Mouse (Mus musculus) bone marrow macrophage, adult 2 months (primary cell): ENCODE data around the gene Acbd3.

Experiments
- CTCF ChIP-seq: IDR thresholded peaks from 2 replicates; pipeline ENCODE4 v1.5.1; 2012; ENCODE audit warnings: low read depth, mild to moderate bottlenecking, low read length, moderate library complexity
- POLR2A ChIP-seq: IDR thresholded peaks from 2 replicates; pipeline ENCODE4 v1.6.1; 2012; ENCODE audit warnings: mild to moderate bottlenecking, low read depth, low read length, borderline replicate concordance

DNA sequence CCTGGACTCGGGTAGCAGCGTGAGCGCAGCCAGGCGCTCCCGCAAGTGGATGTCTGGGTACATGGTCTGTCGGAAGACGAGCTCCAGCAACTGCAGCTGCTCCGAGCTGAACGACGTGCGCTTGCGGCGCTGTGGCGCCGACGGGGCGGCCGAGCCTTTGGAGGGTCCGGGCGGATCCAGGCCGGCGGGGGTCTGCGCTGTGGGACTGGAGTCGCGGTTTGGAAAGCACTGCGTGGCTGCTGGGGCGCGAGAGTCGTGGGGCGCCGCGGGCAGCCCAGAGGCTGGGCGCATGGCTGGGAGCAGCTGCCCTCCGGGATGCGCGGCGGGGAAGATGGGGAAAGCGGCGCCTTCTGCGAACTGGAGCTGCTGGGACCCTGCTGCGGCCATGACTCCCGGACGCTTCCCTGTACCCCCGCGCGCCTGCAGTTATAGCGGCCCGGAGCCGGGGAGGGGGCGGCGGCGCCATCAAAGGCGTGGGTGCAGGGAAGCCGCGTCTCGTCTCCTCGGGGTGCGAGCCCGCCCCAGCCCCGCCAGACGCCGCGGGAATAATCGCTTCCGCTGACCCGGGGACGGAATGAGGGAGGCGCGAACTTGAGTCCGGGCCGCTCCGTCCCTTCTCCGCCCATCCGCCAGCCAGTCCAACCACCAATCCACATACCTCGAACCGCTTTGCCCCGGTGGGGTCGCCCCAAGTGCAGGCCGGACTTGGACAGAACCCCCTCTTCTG lies 29.1 kb upstream of the Acbd3 start, which contains the start of gene Mixl1:
- no peak for TF ChIP-seq CTCF
- no peak for TF ChIP-seq POLR2A
